Mouse (Mus musculus) E14TG2a.4 (cell line): ENCODE data around the gene Rbm12.

Experiments
- CTCF ChIP-seq: conservative IDR thresholded peaks from 2 replicates; pipeline ENCODE4 v1.5.1; 2014; ENCODE audit warnings: low read length
- POU5F1 ChIP-seq: IDR thresholded peaks from 2 replicates; pipeline ENCODE4 v1.6.1; 2014; ENCODE audit warnings: low read length, borderline replicate concordance

DNA sequence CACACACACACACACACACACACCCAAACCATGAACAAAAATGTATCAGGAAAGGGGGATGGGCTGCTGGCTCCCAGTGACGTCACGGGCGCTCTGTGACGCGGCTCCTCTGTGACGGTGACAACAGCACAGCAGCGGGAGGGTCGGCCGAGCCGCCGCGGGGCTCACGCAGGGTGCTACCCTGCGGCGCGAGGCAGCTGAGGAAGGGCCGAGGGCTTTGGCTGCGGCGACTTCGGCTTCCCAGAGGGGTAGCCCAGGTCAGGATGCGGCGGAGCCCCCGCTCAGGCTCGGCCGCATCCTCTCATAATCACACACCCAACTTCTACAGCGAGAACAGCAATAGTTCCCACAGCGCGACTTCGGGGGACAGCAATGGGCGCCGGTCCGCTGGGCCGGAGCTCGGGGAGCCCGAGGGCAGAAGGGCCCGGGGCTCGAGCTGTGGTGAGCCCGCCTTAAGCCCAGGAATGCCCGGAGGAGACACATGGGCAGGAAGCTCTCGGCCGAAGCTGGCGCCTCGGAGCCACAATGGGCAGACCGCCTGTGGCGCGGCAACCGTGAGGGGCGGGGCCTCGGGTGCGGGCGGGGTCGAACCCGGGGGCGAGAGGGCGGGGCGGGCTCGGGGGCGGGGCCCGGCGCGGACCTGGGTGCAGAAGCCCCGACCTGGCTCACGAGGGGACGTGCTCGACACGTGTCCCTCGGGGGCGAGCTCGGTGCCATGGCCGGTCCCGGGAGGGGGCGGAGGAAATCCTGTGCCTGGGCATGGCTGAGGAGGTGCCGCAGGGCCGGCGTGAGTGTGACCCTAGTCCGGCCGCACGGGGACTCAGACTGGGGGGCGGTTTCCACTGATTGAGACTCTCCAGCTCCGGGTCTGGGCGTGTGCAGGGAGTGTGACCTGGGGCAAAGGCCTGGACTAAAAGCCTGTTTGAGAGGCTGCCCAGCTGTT, 46.4 kb downstream of the Rbm12 start, which contains the start of gene Spag4:
- TF ChIP-seq CTCF (no peak), POU5F1 (no peak)
